Mouse (Mus musculus) embryonic facial prominence, embryonic 11.5 days (tissue): Measurements from ENCODE around the gene Klc1. TPM values are rescaled to one million over a fixed set of nuclear protein-coding genes. Genes with fewer than 3 reads are reported as not detected.

Experiments
- ATAC-seq: fragments of 200-750 bp; cut with Nextera tagmentation; replicated peaks from 2 replicates; pipeline ENCODE4 v1.8.0; 2017; ENCODE audit warnings: low read depth; ENCODE audit not compliant: insufficient number of reproducible peaks, low FRiP score, low TSS enrichment
- DNase-seq: peaks from one replicate; pipeline ENCODE4 v3.0.0-alpha.2; 2015; ENCODE audit warnings: low spot score
- H3K27ac ChIP-seq: fragments of 300-500 bp; sonication (generic); replicated peaks from 2 replicates; pipeline ENCODE4 v1.5.1; 2014; ENCODE audit warnings: mild to moderate bottlenecking, low read depth, low read length, control low read depth
- H3K27me3 ChIP-seq: fragments of 300-500 bp; sonication (generic); 2 replicates; pipeline ENCODE4 v1.6.1; 2014; ENCODE audit warnings: mild to moderate bottlenecking, low read length, moderate library complexity, mixed read lengths; ENCODE audit not compliant: control insufficient read depth, insufficient read depth
- H3K36me3 ChIP-seq: fragments of 300-500 bp; sonication (generic); replicated peaks from 2 replicates; pipeline ENCODE4 v1.6.1; 2014; ENCODE audit warnings: low read depth, mild to moderate bottlenecking, low read length, moderate library complexity, mixed read lengths; ENCODE audit not compliant: control insufficient read depth, insufficient read depth
- H3K4me1 ChIP-seq: fragments of 300-500 bp; sonication (generic); 2 replicates; pipeline ENCODE4 v1.6.1; 2014; ENCODE audit warnings: low read length, mixed read lengths; ENCODE audit not compliant: control insufficient read depth, insufficient read depth
- H3K4me2 ChIP-seq: fragments of 300-500 bp; sonication (generic); 2 replicates; pipeline ENCODE4 v1.6.1; 2014; ENCODE audit warnings: low read depth, mild to moderate bottlenecking, control low read depth, low read length, moderate library complexity
- H3K4me3 ChIP-seq: fragments of 300-500 bp; sonication (generic); 2 replicates; pipeline ENCODE4 v1.5.1; 2014; ENCODE audit warnings: low read depth, low read length, control low read depth
- H3K9ac ChIP-seq: fragments of 300-500 bp; sonication (generic); replicated peaks from 2 replicates; pipeline ENCODE4 v1.6.1; 2014; ENCODE audit warnings: mild to moderate bottlenecking, control low read depth, low read length
- H3K9me3 ChIP-seq: fragments of 300-500 bp; sonication (generic); replicated peaks from 2 replicates; pipeline ENCODE4 v1.6.1; 2016; ENCODE audit warnings: mild to moderate bottlenecking, low read length, inconsistent platforms, mixed read lengths; ENCODE audit not compliant: control insufficient read depth
- WGBS: fragments of 180-500 bp; shearing (Covaris S2); extraction: QIAGEN DNeasy Blood & Tissue Kit; methylation state at CpG from one replicate; pipeline ENCODE4 v1.1.7; 2014; 5-methylcytosine and 5-hydroxymethylcytosine counted together
- polyA plus RNA-seq: library from polyadenylated mRNA; unstranded; fragments of >200 nt; fragmentation: Nextera tagmentation; extraction: Ambion mirVana; gene quantifications from 2 replicates; pipeline ENCODE4 v1.2.1, GENCODE M21; 2014

Klc1 gene
- polyA plus RNA-seq, 1 experiment from 2014 or later = 132 TPM

DNA sequence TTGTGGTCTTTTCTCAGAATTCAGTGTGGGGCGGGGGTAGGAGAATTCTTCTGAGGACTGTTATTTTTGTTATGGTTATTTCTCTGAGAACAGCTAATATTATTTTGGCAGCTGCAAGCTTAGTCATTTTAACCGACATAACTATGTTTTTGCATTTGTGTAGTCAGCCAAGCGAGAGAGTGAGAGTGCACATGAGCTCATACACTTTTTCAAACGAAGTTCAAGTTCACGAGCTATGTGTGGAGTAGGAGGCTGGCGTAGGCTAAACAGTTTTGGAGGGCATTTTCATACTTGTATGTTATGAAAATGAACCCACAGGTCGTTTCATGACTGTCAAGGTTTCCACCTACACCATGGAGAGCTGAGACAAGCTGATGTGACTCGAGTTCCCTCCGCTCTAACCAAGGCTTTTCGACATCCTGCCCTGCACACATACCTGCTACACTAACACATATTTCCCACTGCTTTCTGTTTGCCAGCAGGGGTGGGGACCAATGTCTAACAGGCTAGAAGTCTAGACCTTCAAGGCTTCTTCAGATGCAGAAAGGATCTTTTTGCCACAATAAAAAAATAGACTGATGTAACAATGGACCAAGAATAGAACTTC is 9.8 kb downstream of the Klc1 start:
- Histone ChIP-seq H3K27ac (no peak overlapping the region), H3K4me2 (no peak overlapping the region), H3K27me3 (no peaks in the 10 kb centered on the region), H3K4me1 (no peaks in the 10 kb centered on the region), H3K9me3 (no peaks in the 10 kb centered on the region), H3K4me3 (no peak overlapping the region), H3K36me3 (no peaks in the 10 kb centered on the region; the same call in 1 of the 2 replicates), H3K9ac (no peak overlapping the region)
- 93% methylated on average over 10 of the region's 10 CpGs for WGBS
- no peak for ATAC-seq
- DNase-seq = no peak

DNA sequence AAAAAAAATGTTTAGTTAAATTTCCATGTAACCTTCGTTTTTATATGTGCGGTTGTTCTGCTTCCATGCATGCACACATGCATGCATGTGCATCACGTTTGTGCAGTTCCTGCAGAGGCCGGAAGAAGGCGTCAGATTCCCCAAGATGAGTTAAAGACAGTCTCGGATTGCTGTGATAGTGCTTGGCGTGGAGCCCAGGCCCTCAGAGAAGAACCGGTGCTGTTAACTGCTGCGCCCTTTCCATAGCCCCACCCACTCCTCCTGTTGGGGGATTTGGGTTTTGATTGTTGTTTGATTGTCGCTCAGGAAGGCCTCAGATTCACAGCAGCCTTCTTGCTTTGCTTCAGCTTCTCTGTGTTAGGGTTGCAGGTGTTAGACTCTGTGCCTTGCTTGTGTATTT is 10.7 kb downstream of the Klc1 start:
- ATAC-seq (no peak), DNase-seq (peak; percentile 6)
- H3K27ac ChIP-seq = no peak overlapping the region
- peaks cover 4% of the 10 kb centered on the region for H3K36me3 ChIP-seq
- no peak overlapping the region for H3K9ac ChIP-seq
- WGBS = 45% methylated on average over 10 of the region's 10 CpGs
- no peaks in the 10 kb centered on the region for H3K4me1 ChIP-seq
- no peaks in the 10 kb centered on the region for H3K9me3 ChIP-seq
- H3K4me2 ChIP-seq = no peak overlapping the region
- H3K27me3 ChIP-seq = no peaks in the 10 kb centered on the region
- H3K4me3 ChIP-seq = no peak overlapping the region

DNA sequence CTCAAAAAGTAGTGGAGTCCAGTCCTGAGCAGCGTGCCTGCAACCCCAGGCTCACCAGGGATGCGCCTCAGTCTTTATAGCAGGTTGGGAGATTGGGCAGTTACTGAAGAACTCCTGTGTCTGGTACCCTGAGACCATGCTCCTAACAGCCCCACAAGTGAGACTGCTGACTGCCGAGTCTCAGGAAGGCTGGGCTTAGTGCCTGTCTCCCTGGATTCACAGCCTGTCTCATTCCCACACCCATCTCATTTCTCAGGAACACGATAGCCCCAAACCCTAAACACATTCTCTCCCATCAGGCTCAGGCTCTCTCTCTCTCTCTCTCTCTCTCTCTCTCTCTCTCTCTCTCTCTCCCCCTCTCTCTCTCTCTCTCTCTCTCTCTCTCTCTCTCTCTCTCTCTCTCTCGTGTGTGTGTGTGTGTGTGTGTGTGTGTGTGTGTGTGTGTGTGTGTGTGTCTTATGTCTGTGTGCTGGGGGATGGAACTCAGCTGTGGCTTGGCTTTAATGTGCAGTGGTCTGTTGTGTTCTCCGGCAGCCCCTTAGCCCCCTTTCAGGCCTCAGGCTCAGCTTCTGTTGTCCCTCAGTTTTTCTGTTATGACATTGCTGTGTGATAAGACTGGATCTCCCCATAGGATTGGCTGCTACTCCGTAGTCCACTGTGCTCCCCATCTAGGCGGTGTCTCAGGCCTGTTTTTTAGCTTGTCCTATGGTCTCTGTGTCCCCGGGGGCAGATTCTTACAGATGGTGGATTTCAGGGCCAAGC is 11.3 kb downstream of the Klc1 start:
- ATAC-seq (no peak), DNase-seq (no peak)
- Histone ChIP-seq H3K4me3 (no peak overlapping the region), H3K4me1 (no peaks in the 10 kb centered on the region), H3K9ac (no peak overlapping the region), H3K27ac (no peak overlapping the region), H3K36me3 (peaks cover 7% of the 10 kb centered on the region), H3K27me3 (no peaks in the 10 kb centered on the region), H3K4me2 (no peak overlapping the region), H3K9me3 (no peaks in the 10 kb centered on the region)
- 74% methylated on average over 8 of the region's 9 CpGs for WGBS

DNA sequence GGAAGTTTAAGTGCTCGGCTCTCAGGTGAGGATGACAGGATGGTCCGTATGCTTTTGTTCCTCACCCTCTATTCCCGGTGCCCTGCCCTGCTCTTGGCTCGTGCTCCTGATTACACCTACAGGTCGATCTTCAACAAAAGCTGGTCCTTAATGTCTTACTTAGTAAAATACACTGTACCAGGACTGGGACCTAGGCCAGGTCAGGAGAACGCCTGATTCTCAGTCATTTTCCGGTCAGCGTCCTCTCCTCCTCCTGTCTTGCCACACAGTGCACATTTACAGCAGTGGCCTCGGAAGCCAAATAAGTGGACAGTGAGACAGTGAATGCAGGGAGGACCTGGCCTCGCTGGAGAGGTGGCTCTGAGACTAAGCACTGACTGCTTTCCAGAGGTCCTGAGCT is 12.0 kb downstream of the Klc1 start:
- H3K4me3 ChIP-seq = no peak overlapping the region
- peaks cover 7% of the 10 kb centered on the region for H3K36me3 ChIP-seq
- H3K4me1 ChIP-seq = no peaks in the 10 kb centered on the region
- no peak overlapping the region for H3K27ac ChIP-seq
- H3K27me3 ChIP-seq = no peaks in the 10 kb centered on the region
- H3K9me3 ChIP-seq = no peaks in the 10 kb centered on the region
- ATAC-seq = no peak
- no peak overlapping the region for H3K9ac ChIP-seq
- no peak for DNase-seq
- no peak overlapping the region for H3K4me2 ChIP-seq
- 91% methylated on average over 10 of the region's 10 CpGs for WGBS

DNA sequence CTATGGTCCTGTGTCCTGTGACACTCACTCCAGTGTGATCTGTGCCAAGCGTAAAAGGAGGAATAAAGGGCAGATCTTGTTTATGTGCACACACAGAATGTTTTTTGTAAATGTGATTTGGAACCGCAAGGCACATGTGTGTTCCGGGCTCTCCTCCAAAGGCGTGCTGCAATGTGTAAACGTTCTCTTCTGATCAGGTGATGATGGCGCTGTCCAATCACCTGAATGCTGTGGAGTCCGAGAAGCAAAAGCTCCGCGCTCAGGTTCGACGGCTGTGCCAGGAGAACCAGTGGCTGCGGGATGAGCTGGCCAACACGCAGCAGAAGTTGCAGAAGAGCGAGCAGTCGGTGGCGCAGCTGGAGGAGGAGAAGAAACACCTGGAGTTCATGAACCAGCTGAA is 15.5 kb downstream of the Klc1 start:
- H3K4me2 ChIP-seq = no peak overlapping the region
- H3K9me3 ChIP-seq = no peaks in the 10 kb centered on the region
- no peak overlapping the region for H3K4me3 ChIP-seq
- DNase-seq = no peak
- H3K36me3 ChIP-seq = peaks cover 19% of the 10 kb centered on the region
- no peaks in the 10 kb centered on the region for H3K4me1 ChIP-seq
- no peak for ATAC-seq
- no peaks in the 10 kb centered on the region for H3K27me3 ChIP-seq
- WGBS = 93% methylated on average over 16 of the region's 16 CpGs
- H3K27ac ChIP-seq = no peak overlapping the region
- no peak overlapping the region for H3K9ac ChIP-seq

DNA sequence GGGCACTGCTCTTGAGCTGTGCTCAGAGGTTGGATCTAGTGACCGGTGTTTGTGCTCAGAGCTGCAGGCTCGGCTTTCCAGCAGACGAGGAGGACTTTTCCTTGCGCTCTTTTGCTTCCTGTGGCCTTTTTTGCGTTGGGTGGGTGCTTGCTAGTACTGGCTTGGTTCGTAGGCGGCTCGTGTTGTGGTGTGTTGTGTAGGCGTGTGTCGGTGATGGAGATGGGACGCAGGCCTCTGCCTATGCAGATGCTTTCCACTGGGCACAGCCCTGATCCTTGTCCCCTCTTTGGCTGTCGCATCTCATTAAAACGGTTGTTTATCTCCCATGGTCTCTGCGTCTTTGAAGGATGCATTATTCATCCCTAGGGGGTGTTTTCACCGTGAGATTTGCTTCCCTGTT is 16.2 kb downstream of the Klc1 start:
- WGBS = 79% methylated on average over 15 of the region's 15 CpGs
- DNase-seq (no peak), ATAC-seq (no peak)
- no peak overlapping the region for H3K27ac ChIP-seq
- H3K36me3 ChIP-seq = peaks cover 21% of the 10 kb centered on the region
- H3K27me3 ChIP-seq = no peaks in the 10 kb centered on the region
- H3K4me3 ChIP-seq = no peak overlapping the region
- no peak overlapping the region for H3K9ac ChIP-seq
- no peaks in the 10 kb centered on the region for H3K9me3 ChIP-seq
- H3K4me2 ChIP-seq = no peak overlapping the region
- no peaks in the 10 kb centered on the region for H3K4me1 ChIP-seq

DNA sequence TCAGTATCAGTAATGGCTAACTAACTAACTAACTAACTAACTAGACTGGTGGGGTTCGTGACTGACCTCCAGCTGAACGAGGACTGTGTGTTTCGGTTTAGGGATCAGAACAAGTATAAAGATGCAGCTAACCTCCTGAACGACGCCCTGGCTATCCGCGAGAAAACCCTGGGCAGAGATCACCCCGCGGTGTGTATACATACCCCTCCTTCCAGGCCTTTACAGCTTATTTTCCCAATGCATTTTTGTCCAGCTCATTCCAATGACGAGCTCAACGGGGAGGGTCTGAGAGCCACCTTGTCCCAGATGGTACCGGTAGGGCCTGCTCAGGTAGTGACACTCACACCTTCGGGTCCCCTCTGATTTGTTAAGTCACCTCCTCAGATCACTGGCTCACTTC is 19.3 kb downstream of the Klc1 start:
- Histone ChIP-seq H3K36me3 (peaks cover 24% of the 10 kb centered on the region), H3K27me3 (no peaks in the 10 kb centered on the region), H3K9me3 (no peaks in the 10 kb centered on the region), H3K4me3 (no peak overlapping the region), H3K4me2 (no peak overlapping the region), H3K9ac (no peak overlapping the region), H3K27ac (no peak overlapping the region), H3K4me1 (no peaks in the 10 kb centered on the region)
- no peak for ATAC-seq
- 94% methylated on average over 13 of the region's 13 CpGs for WGBS
- no peak for DNase-seq

DNA sequence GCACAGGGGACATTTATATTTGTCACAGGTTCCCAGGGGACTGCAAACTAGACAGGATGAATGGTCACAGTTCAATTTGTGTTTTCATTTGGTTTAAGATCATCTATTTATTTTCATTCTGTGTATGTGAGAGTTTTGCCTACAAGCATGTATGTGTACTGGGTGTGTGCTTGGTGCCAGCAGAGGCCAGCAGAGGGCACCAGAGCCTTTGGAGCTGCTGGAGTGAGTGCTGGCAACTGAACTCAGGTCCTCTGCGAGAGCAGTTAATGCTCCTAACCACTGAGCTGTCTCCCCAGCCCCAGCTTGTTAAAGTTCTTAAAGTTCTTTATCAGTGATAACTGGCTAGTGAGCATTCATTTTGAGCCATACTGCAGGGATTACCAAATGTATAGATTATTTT is 20.9 kb downstream of the Klc1 start:
- DNase-seq = no peak
- Histone ChIP-seq H3K4me1 (no peaks in the 10 kb centered on the region), H3K9ac (no peak overlapping the region), H3K9me3 (no peaks in the 10 kb centered on the region), H3K27me3 (no peaks in the 10 kb centered on the region), H3K4me3 (no peak overlapping the region), H3K27ac (no peak overlapping the region), H3K36me3 (peaks cover 22% of the 10 kb centered on the region), H3K4me2 (no peak overlapping the region)
- ATAC-seq = no peak
- WGBS = 96% methylated on average over 1 of the region's 1 CpGs
